Mouse (Mus musculus) ES-Bruce4 (cell line): ENCODE measurements around the gene Spr.

ENCODE experiments used
- CTCF ChIP-seq: IDR thresholded peaks from one replicate; pipeline ENCODE4 v1.8.1; 2011; ENCODE audit warnings: low read depth, low read length
- EP300 ChIP-seq: IDR thresholded peaks from 2 replicates; pipeline ENCODE4 v1.6.1; 2011; ENCODE audit warnings: low read depth, low read length; ENCODE audit not compliant: insufficient read depth
- POLR2A ChIP-seq: IDR thresholded peaks from one replicate; pipeline ENCODE4 v1.8.1; 2011; ENCODE audit warnings: low read length; ENCODE audit not compliant: insufficient read depth

GRCm38 (mm10) chr6:85180036-85180435, 42.5 kb upstream of the Spr start:
- TF ChIP-seq CTCF (no peak), POLR2A (no peak), EP300 (no peak)
